Mouse (Mus musculus) WW6 (cell line): ENCODE measurements around the gene Add3.
"Not testable (repeated sequence)": the region's sequence is repeated elsewhere in the genome, so short reads cannot be mapped to it uniquely, and the experiment has no call there.

Source experiments
- DNase-seq: peaks from one replicate; pipeline ENCODE4 v3.0.0-alpha.2; 2013; ENCODE audit warnings: low read depth, low spot score

The Add3 gene

DNA sequence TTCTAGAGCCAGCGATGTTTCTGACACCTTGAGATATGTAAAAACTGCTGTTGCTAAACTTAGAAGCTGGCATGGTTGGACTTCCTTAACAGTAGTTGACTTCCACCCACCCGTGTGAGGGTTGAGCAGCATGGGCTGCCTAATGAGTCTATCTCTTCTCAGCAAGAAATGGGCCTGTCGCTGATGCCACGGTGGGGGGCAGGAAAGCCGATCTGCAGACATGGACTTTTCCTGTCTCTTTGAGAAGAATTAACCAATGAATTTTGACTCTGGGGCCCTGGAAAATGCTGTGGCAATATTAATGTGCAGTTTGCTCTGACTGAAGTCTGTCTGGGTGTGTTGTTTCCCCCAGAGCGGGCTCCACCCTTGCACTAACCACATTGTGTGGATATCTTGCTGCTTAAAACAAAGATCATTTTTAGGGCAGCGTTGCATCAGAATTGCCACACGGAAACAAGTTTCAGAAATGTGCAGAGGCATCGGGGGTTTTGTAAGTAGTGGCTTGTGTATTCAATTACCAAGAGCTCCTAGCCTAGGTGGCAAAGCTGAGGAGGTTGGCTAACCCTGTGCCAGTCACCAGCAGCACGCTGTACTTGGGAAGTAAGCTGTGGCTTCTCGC lies 53.8 kb downstream of the Add3 start:
- no peak for DNase-seq

GRCm38 (mm10) chr19:53194751-53195520 lies 54.7 kb downstream of the Add3 start:
- no peak for DNase-seq

DNA sequence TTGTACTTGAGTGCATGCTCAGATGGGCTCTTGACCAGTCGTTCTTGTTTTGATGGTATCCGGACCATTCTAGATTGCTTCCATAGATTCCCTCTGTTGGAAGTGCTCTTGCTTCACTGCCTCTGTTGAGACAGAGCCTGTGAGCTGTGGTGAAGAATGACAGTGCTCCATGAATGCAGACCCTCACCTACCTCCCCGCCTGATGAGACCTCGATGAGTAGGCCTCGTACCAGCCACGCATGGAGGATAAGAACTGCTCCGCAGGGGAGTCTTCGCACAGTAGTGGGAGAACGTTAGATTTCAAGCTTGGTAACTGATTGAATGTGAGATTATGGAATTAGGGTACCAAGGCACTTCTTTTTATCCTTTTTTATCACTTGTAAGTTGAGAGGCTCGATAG lies 56.7 kb downstream of the Add3 start:
- DNase-seq = no peak

- no peak for DNase-seq
Observed at GRCm38 (mm10) chr19:53197766-53198165, 57.5 kb downstream of the Add3 start.

DNA sequence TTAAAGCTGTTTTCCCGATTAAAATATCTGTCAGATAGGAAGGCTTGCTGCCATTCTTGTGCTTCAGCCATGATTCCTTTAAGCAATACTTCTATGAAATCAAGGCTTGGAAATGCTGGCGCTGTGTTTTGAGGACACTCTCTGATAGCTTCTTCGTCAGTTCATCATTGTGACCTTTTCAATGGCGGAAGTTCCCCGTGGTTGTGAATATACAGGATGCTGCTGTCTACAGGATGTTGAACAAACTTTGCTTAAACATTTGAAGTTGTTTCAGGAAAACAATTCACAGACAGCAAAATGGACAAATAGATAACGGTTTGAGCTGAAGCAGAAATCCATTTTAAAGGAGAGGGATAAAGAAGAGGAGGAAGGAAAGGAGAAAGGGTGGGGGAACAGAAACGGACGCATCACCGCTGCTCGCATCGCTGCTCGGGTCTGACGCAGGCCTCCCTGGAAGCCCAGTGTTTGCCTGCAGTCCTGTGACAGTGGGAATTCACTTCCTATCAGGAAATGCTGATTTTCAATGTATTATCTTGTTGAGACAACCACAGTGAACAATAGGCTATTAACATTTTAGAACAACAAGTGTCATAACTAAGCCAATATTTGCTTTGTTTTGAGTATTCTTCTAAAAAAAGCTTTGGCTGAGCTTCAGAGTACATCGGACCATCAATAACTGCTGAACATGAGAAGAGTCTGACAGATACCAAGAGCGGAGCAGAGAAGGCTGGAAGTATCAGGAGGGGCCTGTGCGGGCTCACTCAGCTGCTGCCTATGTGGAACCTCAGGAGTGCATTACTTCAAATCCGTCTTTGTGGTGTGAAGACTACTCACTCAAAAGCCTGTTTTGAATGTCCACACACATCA lies 58.7 kb downstream of the Add3 start:
- no peak for DNase-seq

- no peak for DNase-seq
Observed at GRCm38 (mm10) chr19:53199711-53200110, 59.5 kb downstream of the Add3 start.

GRCm38 (mm10) chr19:53202116-53202515 lies 61.9 kb downstream of the Add3 start:
- DNase-seq = no peak

- no peak for DNase-seq
Observed at GRCm38 (mm10) chr19:53206986-53207385, 66.7 kb downstream of the Add3 start.

- DNase-seq = no peak
Observed at GRCm38 (mm10) chr19:53208830-53209229, 68.6 kb downstream of the Add3 start.

GRCm38 (mm10) chr19:53210251-53210650 lies 70.0 kb downstream of the Add3 start:
- no peak for DNase-seq

DNA sequence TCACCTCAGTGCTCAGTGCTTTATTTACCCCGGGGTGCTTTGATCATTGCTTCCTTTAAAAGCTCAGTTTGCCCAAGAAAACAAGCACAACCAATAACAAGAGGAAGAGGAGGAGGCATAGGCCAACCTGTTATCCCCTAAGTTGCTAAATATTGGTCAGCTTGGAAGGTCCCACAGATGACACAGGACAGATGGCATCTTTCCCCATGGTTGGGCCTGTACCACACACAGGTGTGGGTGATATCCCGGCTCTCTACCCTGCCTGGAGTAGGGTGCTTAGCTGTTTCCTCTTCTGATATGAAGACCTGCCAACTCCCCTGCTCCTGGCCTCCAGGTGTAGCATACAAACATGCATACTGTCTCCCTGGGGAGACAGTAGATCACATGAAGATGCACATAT lies 75.1 kb downstream of the Add3 start:
- DNase-seq = no peak

GRCm38 (mm10) chr19:53216761-53217538 lies 76.7 kb downstream of the Add3 start:
- no peak for DNase-seq

GRCm38 (mm10) chr19:53217837-53218236 lies 77.6 kb downstream of the Add3 start:
- DNase-seq = no peak

DNA sequence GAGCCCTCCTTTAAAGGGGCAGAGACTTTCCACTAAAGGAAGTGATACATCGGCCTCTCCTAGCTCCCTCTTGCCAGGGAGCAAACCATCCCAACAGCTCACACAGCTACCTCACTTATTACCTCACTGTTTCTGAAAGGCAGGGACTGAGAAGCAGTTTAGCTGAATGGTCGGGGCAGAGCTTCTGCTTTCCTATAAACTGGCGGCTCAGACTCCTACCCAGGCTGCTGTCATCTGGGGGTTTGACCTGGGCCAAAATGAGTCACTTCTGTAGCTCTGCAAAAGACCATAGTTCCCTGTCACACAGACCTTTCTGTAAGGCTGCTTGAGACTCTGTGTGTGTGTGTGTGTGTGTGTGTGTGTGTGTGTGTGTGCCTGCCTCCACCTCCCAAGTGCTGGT lies 79.1 kb downstream of the Add3 start:
- no peak for DNase-seq

DNA sequence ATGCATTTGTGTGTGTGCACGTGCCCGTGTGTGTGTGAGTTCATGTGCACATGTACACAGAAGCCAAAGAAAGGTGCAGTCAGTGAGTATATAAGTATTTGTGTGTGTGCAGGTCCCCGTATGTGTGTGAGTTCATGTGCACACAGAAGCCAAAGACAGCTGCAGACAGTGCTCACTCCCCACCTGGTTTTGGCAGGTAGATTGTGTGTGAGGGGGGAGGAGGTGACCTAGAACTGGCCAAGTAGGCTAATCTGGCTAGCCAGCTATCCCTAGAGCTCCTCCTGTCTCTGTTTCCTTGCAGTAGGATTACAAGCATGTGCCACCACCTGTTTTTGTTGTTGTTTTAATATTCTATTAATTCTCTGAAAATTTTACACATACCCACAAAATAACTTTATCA lies 80.9 kb downstream of the Add3 start:
- no peak for DNase-seq

- not testable (repeated sequence) for DNase-seq
Observed at GRCm38 (mm10) chr19:53225249-53226070, 85.2 kb downstream of the Add3 start.

DNA sequence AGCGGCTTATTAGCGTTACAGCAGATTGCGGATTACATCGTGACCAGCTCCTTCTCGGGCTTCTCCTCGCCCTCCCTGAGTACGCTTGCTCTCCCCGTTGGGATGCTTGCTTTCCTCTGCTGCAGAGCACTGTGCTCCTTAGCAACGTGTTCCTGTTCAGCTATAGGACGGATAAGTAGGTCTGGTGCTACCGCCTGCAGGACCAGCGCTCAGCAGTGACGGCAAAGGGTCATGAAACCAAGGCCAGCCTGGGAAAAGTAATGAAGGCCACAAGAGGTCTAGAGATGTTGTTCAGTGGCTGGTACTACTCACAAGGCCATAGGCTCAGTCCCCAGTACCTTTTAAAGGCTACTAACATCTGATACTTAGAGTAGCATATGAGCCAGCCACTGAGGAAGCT lies 86.4 kb downstream of the Add3 start:
- DNase-seq = no peak

DNA sequence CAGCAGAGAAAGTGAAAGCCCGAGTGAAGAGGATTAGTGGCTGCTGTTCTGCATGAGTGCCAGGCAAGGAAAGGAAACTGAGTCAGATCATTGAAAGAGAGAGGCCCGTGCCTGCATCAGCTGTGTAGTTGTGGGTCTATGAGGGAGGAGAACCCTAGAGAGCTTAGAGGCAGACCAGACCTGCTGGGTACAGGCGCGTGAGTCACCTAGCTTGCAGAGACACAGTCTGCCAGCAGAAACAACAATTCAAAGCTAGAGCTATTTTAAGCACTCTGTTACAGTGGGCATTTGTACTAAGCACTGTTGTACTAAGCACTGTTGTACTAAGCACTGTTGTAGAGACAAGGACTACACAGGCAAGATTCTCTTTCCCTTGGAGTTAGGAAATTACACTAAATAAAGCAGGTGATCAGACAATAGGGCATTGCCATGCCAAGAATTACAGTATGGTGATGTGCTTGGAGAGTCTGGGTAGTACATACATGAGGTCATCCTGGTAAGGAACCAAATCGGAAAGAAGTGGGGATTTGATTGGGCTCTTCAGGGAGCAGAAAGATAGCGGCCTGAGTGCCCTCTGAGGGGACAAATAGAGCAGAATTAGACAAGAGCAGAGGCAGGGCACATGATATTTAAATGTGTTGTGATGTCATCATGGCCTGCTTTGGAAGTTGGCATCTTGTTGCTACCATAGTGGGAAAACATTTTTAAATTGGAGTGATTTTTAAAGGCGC lies 88.0 kb downstream of the Add3 start:
- no peak for DNase-seq

DNA sequence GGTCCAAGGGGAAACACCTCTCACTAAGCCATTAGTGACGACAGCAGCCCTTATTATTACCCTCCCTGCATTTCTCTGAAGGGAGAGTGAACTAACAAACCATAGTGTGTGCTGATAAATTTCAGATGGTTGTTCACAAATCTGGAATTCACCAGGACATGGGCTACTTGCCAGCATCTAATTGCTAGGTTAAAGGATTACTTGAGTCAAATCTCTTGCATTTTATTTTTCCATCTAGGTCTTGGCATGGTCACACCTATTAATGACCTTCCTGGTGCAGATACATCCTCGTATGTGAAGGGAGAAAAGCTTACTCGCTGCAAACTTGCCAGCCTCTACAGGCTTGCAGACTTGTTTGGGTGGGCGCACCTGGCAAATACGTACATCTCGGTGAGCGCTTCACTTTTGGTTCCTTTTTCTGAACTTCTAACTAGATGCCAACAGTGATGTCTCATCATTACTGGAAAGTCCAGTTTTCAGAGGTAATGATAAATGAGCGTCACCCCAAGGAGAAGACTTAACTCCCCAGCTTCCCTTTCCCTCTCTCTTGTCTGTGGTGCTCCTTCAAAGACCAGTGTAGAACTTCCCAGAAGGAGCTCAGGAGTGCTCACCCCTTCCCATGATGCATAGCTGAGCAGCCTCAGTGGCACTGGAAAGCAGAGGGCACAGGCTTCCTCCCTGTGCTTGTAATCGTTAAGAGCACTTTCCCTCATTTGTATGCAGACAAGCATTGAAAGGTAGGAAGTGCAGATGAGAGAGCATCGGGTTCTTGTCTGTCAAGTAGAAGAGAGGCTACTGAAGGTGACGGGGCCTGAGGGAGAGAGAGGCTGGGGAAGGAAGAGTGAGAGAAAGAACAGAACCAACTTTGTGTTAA lies 90.9 kb downstream of the Add3 start:
- DNase-seq = no peak
